Mouse (Mus musculus): ENCODE results near the gene Galntl6. TPM values are rescaled to one million over a fixed set of nuclear protein-coding genes. Genes with fewer than 3 reads are reported as not detected.
A peak's percentile ranks its signal among the peaks of the same experiment; 100 is the strongest.

Galntl6 gene
- polyA plus RNA-seq, 1 experiment from 2014 or later, result 1.2 TPM

DNA sequence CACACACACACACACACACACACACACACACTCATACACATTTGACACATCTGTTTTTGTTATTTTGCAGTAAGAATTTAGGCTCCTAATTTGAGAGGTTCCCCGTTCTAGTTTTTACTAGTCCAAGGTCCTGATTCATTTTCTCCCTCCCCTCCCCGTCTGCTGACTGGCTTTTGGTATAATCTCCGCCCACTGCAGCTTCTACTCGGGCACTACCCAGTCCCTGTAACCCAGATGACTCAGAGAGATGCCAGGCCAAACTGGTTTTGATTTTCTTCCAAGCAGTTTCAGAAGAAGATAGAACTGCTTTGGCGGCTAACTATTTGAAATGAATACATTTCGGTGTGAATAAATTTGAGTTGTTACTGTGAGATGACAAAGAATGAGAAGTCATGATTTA, 1170.5 kb downstream of the Galntl6 start:
- Histone ChIP-seq H3K9ac (ENCODE audit: low read depth, low read length) (no peak overlapping the region), H3K4me2 (ENCODE audit: low read depth, low read length) (no peak overlapping the region), H3K36me3 (ENCODE audit: control insufficient read depth, insufficient read depth, low read length) (no peaks in the 10 kb centered on the region), H3K27me3 (replicated peaks; ENCODE audit: control insufficient read depth, insufficient read depth, low read length) (no peaks in the 10 kb centered on the region), H3K4me3 (ENCODE audit: low read depth, low read length) (no peak overlapping the region), H3K27ac (replicated peaks; ENCODE audit: low read depth, low read length) (no peak overlapping the region), H3K9me3 (ENCODE audit: control insufficient read depth, low read length) (no peaks in the 10 kb centered on the region), H3K4me1 (ENCODE audit: control insufficient read depth, insufficient read depth, low read length) (no peaks in the 10 kb centered on the region)
- 46% methylated on average over 6 of the region's 6 CpGs for WGBS
- ATAC-seq (ENCODE audit: low read depth), result no peak
- peak; percentile 46 for DNase-seq (ENCODE audit: low spot score)

DNA sequence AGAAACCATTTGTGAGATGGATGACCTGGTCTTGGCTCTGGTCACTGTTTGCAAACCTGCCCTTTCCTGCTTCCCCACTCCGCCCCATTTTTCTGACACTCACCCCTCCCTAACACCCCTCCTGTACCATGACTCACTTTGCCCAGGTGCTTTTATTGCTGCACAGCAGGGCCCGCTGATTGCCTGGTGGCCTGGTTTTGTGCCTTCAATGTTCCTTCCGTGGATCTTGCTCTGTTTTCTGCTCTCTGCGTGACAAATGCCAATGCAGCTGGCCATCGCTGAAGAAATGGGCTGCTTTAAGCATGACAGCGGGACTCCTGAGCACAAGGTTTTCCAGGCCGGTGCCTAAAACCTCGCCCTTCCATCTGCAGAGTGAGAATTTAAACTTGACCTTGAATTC, 1171.1 kb downstream of the Galntl6 start:
- H3K9me3 ChIP-seq (ENCODE audit: control insufficient read depth, low read length), result no peaks in the 10 kb centered on the region
- no peaks in the 10 kb centered on the region for H3K27me3 ChIP-seq (replicated peaks; ENCODE audit: control insufficient read depth, insufficient read depth, low read length)
- no peaks in the 10 kb centered on the region for H3K4me1 ChIP-seq (ENCODE audit: control insufficient read depth, insufficient read depth, low read length)
- H3K36me3 ChIP-seq (ENCODE audit: control insufficient read depth, insufficient read depth, low read length), result no peaks in the 10 kb centered on the region
- H3K9ac ChIP-seq (ENCODE audit: low read depth, low read length), result no peak overlapping the region
- H3K27ac ChIP-seq (replicated peaks; ENCODE audit: low read depth, low read length), result no peak overlapping the region
- DNase-seq (ENCODE audit: low spot score), result no peak
- WGBS, result 60% methylated on average over 8 of the region's 8 CpGs
- H3K4me2 ChIP-seq (ENCODE audit: low read depth, low read length), result no peak overlapping the region
- no peak for ATAC-seq (ENCODE audit: low read depth)
- no peak overlapping the region for H3K4me3 ChIP-seq (ENCODE audit: low read depth, low read length)

DNA sequence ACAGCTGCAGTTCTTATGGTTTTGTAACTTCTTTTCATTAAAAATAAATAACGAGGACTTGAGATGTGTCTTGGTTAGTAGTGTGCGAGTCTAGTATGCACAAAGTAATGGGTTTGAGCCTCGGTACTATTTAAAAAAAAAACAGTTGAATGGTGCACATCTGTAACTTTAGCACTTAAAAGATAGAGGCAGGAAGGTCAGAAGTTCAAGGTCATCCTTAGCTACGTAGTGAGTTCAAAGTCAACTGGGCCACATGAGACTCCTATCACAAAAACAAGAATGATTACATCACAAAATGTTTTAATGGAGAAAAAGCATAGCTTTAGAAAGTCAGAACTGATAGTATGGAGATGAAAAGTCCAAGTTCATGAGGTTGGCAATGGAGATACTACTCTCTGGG, 1175.2 kb downstream of the Galntl6 start:
- Histone ChIP-seq H3K9ac (ENCODE audit: low read depth, low read length) (no peak overlapping the region), H3K4me3 (ENCODE audit: low read depth, low read length) (no peak overlapping the region), H3K4me1 (ENCODE audit: control insufficient read depth, insufficient read depth, low read length) (no peaks in the 10 kb centered on the region), H3K27ac (replicated peaks; ENCODE audit: low read depth, low read length) (no peak overlapping the region), H3K36me3 (ENCODE audit: control insufficient read depth, insufficient read depth, low read length) (no peaks in the 10 kb centered on the region), H3K27me3 (replicated peaks; ENCODE audit: control insufficient read depth, insufficient read depth, low read length) (no peaks in the 10 kb centered on the region), H3K9me3 (ENCODE audit: control insufficient read depth, low read length) (no peaks in the 10 kb centered on the region), H3K4me2 (ENCODE audit: low read depth, low read length) (no peak overlapping the region)
- DNase-seq (ENCODE audit: low spot score) (no peak), ATAC-seq (ENCODE audit: low read depth) (no peak)
- WGBS, result 79% methylated on average over 4 of the region's 4 CpGs

DNA sequence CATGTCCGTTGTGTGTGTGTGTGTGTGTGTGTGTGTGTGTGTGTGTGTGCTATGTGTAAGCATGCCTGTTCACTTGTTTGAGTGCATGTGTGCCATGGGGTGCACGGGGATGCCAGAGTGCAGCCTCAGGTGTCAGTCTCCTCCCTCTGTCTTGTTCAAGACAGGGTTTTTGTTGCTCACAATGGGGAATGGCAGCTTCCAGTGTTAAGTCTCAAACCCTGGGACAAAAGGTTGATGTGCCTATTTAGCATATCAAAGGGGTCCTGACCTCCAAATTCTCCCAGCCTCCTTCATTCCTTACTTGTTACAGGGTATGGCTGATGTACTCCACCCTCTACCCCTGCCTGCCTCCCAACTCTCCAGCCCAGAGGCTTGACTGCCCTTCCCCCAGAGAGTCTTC, 1179.6 kb downstream of the Galntl6 start:
- H3K27me3 ChIP-seq (replicated peaks; ENCODE audit: control insufficient read depth, insufficient read depth, low read length), result no peaks in the 10 kb centered on the region
- H3K4me2 ChIP-seq (ENCODE audit: low read depth, low read length), result no peak overlapping the region
- no peaks in the 10 kb centered on the region for H3K36me3 ChIP-seq (ENCODE audit: control insufficient read depth, insufficient read depth, low read length)
- DNase-seq (ENCODE audit: low spot score) (no peak), ATAC-seq (ENCODE audit: low read depth) (no peak)
- 21% methylated on average over 1 of the region's 2 CpGs for WGBS
- no peak overlapping the region for H3K4me3 ChIP-seq (ENCODE audit: low read depth, low read length)
- H3K4me1 ChIP-seq (ENCODE audit: control insufficient read depth, insufficient read depth, low read length), result no peaks in the 10 kb centered on the region
- H3K9me3 ChIP-seq (ENCODE audit: control insufficient read depth, low read length), result no peaks in the 10 kb centered on the region
- no peak overlapping the region for H3K9ac ChIP-seq (ENCODE audit: low read depth, low read length)
- no peak overlapping the region for H3K27ac ChIP-seq (replicated peaks; ENCODE audit: low read depth, low read length)

DNA sequence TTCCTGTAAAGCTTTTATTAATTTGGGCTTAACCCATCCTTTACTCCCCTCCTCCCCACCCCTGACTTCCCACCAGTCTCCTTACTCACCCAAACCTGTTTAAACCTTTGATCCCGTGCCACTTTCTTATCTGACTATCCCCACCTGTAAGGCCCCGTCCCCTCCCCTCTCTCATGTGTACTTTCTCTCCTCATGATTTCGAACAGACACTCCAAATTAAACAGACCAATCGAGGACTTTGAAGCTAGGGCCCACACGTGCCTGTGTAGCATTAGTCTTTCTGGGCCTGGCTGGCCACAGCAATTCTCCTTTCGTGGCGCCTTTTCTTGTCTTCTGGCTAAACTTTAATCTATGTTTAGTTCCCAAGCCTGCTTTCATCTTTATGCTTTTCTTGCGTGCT, 1180.8 kb downstream of the Galntl6 start:
- WGBS, result 69% methylated on average over 8 of the region's 8 CpGs
- H3K27me3 ChIP-seq (replicated peaks; ENCODE audit: control insufficient read depth, insufficient read depth, low read length), result no peaks in the 10 kb centered on the region
- H3K4me3 ChIP-seq (ENCODE audit: low read depth, low read length), result no peak overlapping the region
- H3K9ac ChIP-seq (ENCODE audit: low read depth, low read length), result no peak overlapping the region
- no peak overlapping the region for H3K27ac ChIP-seq (replicated peaks; ENCODE audit: low read depth, low read length)
- DNase-seq (ENCODE audit: low spot score) (no peak), ATAC-seq (ENCODE audit: low read depth) (no peak)
- no peaks in the 10 kb centered on the region for H3K9me3 ChIP-seq (ENCODE audit: control insufficient read depth, low read length)
- H3K4me2 ChIP-seq (ENCODE audit: low read depth, low read length), result no peak overlapping the region
- no peaks in the 10 kb centered on the region for H3K36me3 ChIP-seq (ENCODE audit: control insufficient read depth, insufficient read depth, low read length)
- no peaks in the 10 kb centered on the region for H3K4me1 ChIP-seq (ENCODE audit: control insufficient read depth, insufficient read depth, low read length)

DNA sequence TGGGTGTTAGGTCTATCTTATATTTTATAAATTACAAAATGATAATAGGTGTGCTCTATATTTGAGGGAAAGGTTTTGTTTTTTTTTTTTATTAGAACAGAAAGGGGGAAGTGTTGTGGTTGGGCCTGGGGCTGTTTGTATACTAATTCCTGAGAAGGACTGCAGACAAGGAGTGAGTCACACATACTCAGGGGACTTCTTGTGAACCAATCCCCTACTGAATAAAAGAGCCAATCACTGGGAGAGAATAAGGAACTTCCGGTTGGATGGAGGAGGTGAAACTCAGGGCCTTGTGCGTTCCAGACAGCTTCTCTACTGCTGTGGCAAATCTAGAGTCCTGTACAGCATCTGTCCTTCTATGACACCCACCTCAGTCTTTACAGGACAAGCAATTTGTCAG, 1184.2 kb downstream of the Galntl6 start:
- ATAC-seq (ENCODE audit: low read depth), result no peak
- no peaks in the 10 kb centered on the region for H3K9me3 ChIP-seq (ENCODE audit: control insufficient read depth, low read length)
- no peaks in the 10 kb centered on the region for H3K36me3 ChIP-seq (ENCODE audit: control insufficient read depth, insufficient read depth, low read length)
- no peak for DNase-seq (ENCODE audit: low spot score)
- WGBS, result 67% methylated on average over 2 of the region's 2 CpGs
- H3K4me1 ChIP-seq (ENCODE audit: control insufficient read depth, insufficient read depth, low read length), result no peaks in the 10 kb centered on the region
- no peak overlapping the region for H3K27ac ChIP-seq (replicated peaks; ENCODE audit: low read depth, low read length)
- no peaks in the 10 kb centered on the region for H3K27me3 ChIP-seq (replicated peaks; ENCODE audit: control insufficient read depth, insufficient read depth, low read length)
- no peak overlapping the region for H3K9ac ChIP-seq (ENCODE audit: low read depth, low read length)
- no peak overlapping the region for H3K4me3 ChIP-seq (ENCODE audit: low read depth, low read length)
- H3K4me2 ChIP-seq (ENCODE audit: low read depth, low read length), result no peak overlapping the region

DNA sequence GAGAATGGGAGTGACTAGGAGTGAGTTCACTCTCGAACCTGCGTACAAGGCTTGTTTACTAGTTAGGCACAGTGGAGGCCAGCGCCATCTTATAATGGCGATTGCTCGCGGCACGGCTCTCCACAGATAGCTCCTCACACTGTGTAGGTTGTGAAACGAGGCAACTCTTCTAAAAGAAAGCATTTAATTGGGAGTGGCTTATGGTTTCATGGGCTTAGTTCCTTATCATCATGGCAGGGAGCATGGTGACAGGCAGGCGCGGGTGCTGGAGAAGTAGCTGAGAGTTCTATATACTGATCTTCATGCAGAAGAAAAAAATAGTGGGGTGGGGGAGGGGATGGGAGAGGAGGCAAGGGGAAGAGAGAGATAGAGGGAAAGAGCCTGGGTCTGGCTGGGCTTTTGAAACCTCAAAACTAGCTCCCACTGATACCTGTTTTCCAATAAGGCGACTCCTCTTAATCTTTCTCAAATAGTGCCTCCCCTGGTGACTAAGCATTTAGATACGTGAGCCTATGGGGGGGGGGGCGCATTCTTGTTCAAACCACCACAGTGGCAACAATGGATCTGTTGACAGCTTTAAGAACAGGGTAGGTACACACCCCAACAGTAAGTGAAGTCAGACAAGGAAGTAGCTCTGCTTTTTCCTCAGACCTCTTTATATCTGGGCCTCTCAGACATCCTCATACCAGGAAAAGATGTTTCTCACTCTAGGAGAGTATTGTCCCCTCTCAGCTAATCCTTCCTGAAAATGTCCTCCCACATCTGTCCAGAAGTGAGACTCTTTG, 1187.4 kb downstream of the Galntl6 start:
- ATAC-seq (ENCODE audit: low read depth), result peak; percentile 37
- Histone ChIP-seq H3K4me2 (ENCODE audit: low read depth, low read length) (no peak overlapping the region), H3K9ac (ENCODE audit: low read depth, low read length) (no peak overlapping the region), H3K36me3 (ENCODE audit: control insufficient read depth, insufficient read depth, low read length) (no peaks in the 10 kb centered on the region), H3K27ac (replicated peaks; ENCODE audit: low read depth, low read length) (no peak overlapping the region), H3K27me3 (replicated peaks; ENCODE audit: control insufficient read depth, insufficient read depth, low read length) (no peaks in the 10 kb centered on the region), H3K4me3 (ENCODE audit: low read depth, low read length) (no peak overlapping the region), H3K9me3 (ENCODE audit: control insufficient read depth, low read length) (no peaks in the 10 kb centered on the region), H3K4me1 (ENCODE audit: control insufficient read depth, insufficient read depth, low read length) (no peaks in the 10 kb centered on the region)
- WGBS, result 92% methylated on average over 13 of the region's 13 CpGs
- DNase-seq (ENCODE audit: low spot score), result peak; percentile 12

Other genes starting within 250 kb of the Galntl6 start
- 1.3 and 1.4 TPM in 2 replicates for gene BC030500, start 885 bp downstream of the Galntl6 start, polyA plus RNA-seq (2014; fragmentation: Nextera tagmentation; extraction: Ambion mirVana)